Mouse (Mus musculus) G1E (cell line): ENCODE measurements around the gene Tsen54.

ENCODE experiments used
- CTCF ChIP-seq: IDR thresholded peaks from 2 replicates; pipeline ENCODE4 v1.5.1; 2012; ENCODE audit warnings: low read depth, low read length, inconsistent platforms, mixed read lengths
- GATA1 ChIP-seq: IDR thresholded peaks from 2 replicates; pipeline ENCODE4 v1.6.1; 2012; ENCODE audit warnings: borderline replicate concordance, low read length, inconsistent platforms, mixed read lengths
- POLR2AphosphoS5 ChIP-seq: IDR thresholded peaks from 2 replicates; pipeline ENCODE4 v1.6.1; 2012; ENCODE audit warnings: low read depth, low read length, inconsistent platforms; ENCODE audit not compliant: insufficient replicate concordance
- TAL1 ChIP-seq: conservative IDR thresholded peaks from 2 replicates; pipeline ENCODE4 v1.6.1; 2012; ENCODE audit warnings: low read depth, low read length, inconsistent platforms, mixed read lengths

- TF ChIP-seq CTCF (no peak), POLR2AphosphoS5 (no peak), TAL1 (no peak), GATA1 (no peak)
Measured at GRCm38 (mm10) chr11:115830550-115831325, 16.2 kb downstream of the Tsen54 start.
